Mouse (Mus musculus): Measurements from ENCODE around the gene Prkch. TPM values are rescaled to one million over a fixed set of nuclear protein-coding genes. Genes with fewer than 3 reads are reported as not detected.

Prkch gene
- polyA plus RNA-seq, 1 experiment from 2014 or later, result 11.2 TPM

DNA sequence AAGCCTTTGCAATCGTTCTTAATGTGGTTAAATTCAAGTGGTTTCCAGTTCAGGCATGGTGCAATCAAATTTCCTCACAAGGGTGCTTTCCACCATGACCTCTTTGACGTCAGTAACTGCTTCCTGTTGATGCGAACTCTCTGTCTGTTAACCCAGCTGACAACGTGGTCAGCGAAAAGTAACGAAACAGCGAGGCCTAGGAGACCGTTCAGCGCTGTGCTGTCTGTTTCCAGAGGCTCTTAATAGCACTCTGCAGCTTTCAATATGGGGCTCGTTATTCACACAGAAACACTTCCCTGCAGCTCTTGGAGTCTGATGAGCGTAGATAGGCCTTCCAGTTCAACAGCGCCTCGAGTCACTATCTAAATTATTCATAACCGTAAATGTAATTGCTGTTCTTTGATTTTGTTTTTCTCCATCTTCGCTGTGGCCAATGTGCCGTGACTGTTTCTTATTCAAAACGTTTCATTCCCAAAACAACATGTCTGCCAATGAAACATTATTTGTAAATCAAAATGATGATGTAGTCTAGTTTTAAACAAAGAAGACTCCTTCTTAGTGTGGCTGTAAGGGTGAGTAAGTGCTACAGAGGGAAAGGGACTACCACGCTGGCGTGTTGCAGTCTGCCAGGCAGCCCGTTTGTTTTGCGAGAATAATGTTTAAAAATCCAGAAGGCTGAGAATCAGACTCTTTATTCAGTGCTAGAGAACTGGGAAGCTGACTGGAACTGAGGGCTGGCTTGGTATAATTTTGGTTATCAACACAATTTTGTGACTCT is 131.5 kb downstream of the Prkch start:
- TF ChIP-seq CTCF (IDR thresholded peaks at IDR 0.05; ENCODE audit: low read depth), result no peak
- no peak for DNase-seq (ENCODE audit: low spot score)
- Histone ChIP-seq H3K36me3 (ENCODE audit: insufficient read depth, low read length) (no peaks in the 10 kb centered on the region), H3K9ac (ENCODE audit: low read depth, low read length) (no peak overlapping the region), H3K4me3 (replicated peaks; ENCODE audit: low read depth, low read length) (no peak overlapping the region), H3K27ac (no peak overlapping the region), H3K4me2 (ENCODE audit: low read length) (no peak overlapping the region), H3K4me1 (replicated peaks; ENCODE audit: insufficient read depth, low read length) (no peaks in the 10 kb centered on the region), H3K27me3 (ENCODE audit: insufficient read depth, low read length) (no peaks in the 10 kb centered on the region), H3K9me3 (replicated peaks; ENCODE audit: low read length) (no peaks in the 10 kb centered on the region)
- no peak for ATAC-seq (replicated peaks; ENCODE audit: low FRiP score, low read depth)
- 70% methylated on average over 21 of the region's 21 CpGs for WGBS

GRCm38 (mm10) chr12:73718036-73718435 is 133.4 kb downstream of the Prkch start:
- Histone ChIP-seq H3K4me2 (ENCODE audit: low read length) (no peak overlapping the region), H3K36me3 (ENCODE audit: insufficient read depth, low read length) (no peaks in the 10 kb centered on the region), H3K27me3 (ENCODE audit: insufficient read depth, low read length) (no peaks in the 10 kb centered on the region), H3K4me3 (replicated peaks; ENCODE audit: low read depth, low read length) (no peak overlapping the region), H3K4me1 (replicated peaks; ENCODE audit: insufficient read depth, low read length) (no peaks in the 10 kb centered on the region), H3K9ac (ENCODE audit: low read depth, low read length) (no peak overlapping the region), H3K9me3 (replicated peaks; ENCODE audit: low read length) (no peaks in the 10 kb centered on the region), H3K27ac (no peak overlapping the region)
- 90% methylated on average over 10 of the region's 10 CpGs for WGBS
- ATAC-seq (replicated peaks; ENCODE audit: low FRiP score, low read depth) (no peak), DNase-seq (ENCODE audit: low spot score) (no peak)
- TF ChIP-seq CTCF (IDR thresholded peaks at IDR 0.05; ENCODE audit: low read depth), result no peak

DNA sequence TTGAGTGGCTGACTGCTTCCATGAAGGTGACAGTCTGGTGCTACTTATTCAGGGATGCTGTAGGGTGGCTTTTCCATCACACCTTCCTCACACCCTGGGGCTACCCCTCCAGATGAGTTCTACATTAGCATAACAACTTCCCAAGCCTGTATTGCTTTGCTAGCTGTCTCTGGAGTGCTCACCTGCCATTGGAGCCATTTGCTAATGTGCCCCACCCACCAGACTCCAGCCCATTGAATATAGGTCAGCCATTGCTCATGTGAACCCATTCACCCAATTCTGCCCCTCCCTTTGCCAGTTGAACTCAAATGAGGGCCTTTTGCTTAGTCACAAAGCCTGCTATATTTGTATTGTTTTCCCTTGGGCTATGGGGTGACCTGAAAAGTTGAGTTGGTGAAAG is 135.2 kb downstream of the Prkch start:
- H3K27me3 ChIP-seq (ENCODE audit: insufficient read depth, low read length), result no peaks in the 10 kb centered on the region
- H3K4me1 ChIP-seq (replicated peaks; ENCODE audit: insufficient read depth, low read length), result no peaks in the 10 kb centered on the region
- DNase-seq (ENCODE audit: low spot score) (no peak), ATAC-seq (replicated peaks; ENCODE audit: low FRiP score, low read depth) (no peak)
- H3K9ac ChIP-seq (ENCODE audit: low read depth, low read length), result no peak overlapping the region
- TF ChIP-seq CTCF (IDR thresholded peaks at IDR 0.05; ENCODE audit: low read depth), result no peak
- H3K4me3 ChIP-seq (replicated peaks; ENCODE audit: low read depth, low read length), result no peak overlapping the region
- no peak overlapping the region for H3K27ac ChIP-seq
- no peaks in the 10 kb centered on the region for H3K36me3 ChIP-seq (ENCODE audit: insufficient read depth, low read length)
- no peak overlapping the region for H3K4me2 ChIP-seq (ENCODE audit: low read length)
- H3K9me3 ChIP-seq (replicated peaks; ENCODE audit: low read length), result no peaks in the 10 kb centered on the region

DNA sequence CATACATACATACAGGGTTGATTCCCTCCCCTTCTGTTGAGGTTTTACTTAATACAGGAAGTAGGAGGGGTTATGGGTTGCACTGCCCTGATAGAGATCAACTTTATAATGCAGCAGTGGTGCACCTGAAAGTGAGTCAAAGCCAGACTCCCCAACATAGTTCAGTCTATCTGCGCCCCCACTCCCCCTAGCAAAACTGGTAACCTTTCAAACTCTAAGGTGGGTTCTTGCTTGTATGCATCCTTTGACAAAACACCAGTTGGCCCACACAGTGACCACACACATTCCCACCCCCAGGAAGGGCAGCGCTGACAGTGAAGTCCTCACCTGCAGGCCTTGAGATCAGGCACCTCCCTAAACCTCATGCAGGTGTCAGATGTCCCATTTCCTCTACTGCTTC is 135.9 kb downstream of the Prkch start:
- H3K27me3 ChIP-seq (ENCODE audit: insufficient read depth, low read length), result no peaks in the 10 kb centered on the region
- DNase-seq (ENCODE audit: low spot score), result no peak
- no peak for ATAC-seq (replicated peaks; ENCODE audit: low FRiP score, low read depth)
- H3K4me2 ChIP-seq (ENCODE audit: low read length), result no peak overlapping the region
- no peak for TF ChIP-seq CTCF (IDR thresholded peaks at IDR 0.05; ENCODE audit: low read depth)
- H3K4me3 ChIP-seq (replicated peaks; ENCODE audit: low read depth, low read length), result no peak overlapping the region
- H3K36me3 ChIP-seq (ENCODE audit: insufficient read depth, low read length), result no peaks in the 10 kb centered on the region
- H3K27ac ChIP-seq, result no peak overlapping the region
- no peak overlapping the region for H3K9ac ChIP-seq (ENCODE audit: low read depth, low read length)
- no peaks in the 10 kb centered on the region for H3K9me3 ChIP-seq (replicated peaks; ENCODE audit: low read length)
- H3K4me1 ChIP-seq (replicated peaks; ENCODE audit: insufficient read depth, low read length), result no peaks in the 10 kb centered on the region
- 93% methylated on average over 2 of the region's 2 CpGs for WGBS

- Histone ChIP-seq H3K4me3 (replicated peaks; ENCODE audit: low read depth, low read length) (no peak overlapping the region), H3K9ac (ENCODE audit: low read depth, low read length) (no peak overlapping the region), H3K4me2 (ENCODE audit: low read length) (no peak overlapping the region), H3K4me1 (replicated peaks; ENCODE audit: insufficient read depth, low read length) (no peaks in the 10 kb centered on the region), H3K27me3 (ENCODE audit: insufficient read depth, low read length) (no peaks in the 10 kb centered on the region), H3K36me3 (ENCODE audit: insufficient read depth, low read length) (no peaks in the 10 kb centered on the region), H3K27ac (no peak overlapping the region), H3K9me3 (replicated peaks; ENCODE audit: low read length) (no peaks in the 10 kb centered on the region)
- TF ChIP-seq CTCF (IDR thresholded peaks at IDR 0.05; ENCODE audit: low read depth), result no peak
- DNase-seq (ENCODE audit: low spot score), result no peak
- ATAC-seq (replicated peaks; ENCODE audit: low FRiP score, low read depth), result no peak
- 45% methylated on average over 3 of the region's 3 CpGs for WGBS
Measured at GRCm38 (mm10) chr12:73722060-73722459, 137.5 kb downstream of the Prkch start.

DNA sequence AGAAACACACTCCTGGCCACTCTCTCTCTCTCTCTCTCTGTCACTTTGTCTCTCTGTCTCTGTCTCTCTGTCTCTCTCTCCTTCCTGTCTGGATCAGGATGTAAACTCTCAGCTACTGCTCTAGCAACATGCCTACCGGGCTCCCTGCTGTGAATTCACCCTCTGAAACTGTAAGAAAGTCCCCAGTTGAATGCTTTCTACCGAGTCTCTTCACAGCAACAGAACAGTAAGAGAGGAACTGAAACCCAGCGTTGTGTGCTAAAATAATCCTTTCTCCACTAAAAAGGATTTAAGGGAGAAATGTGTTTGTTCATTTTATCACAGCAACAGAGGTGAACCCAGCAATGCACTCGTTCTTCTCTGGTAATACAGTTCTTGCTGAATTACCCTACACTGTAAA is 138.5 kb downstream of the Prkch start:
- 64% methylated on average over 4 of the region's 4 CpGs for WGBS
- no peak for TF ChIP-seq CTCF (IDR thresholded peaks at IDR 0.05; ENCODE audit: low read depth)
- no peak for DNase-seq (ENCODE audit: low spot score)

GRCm38 (mm10) chr12:73723887-73724286 is 139.3 kb downstream of the Prkch start:
- Histone ChIP-seq H3K4me1 (replicated peaks; ENCODE audit: insufficient read depth, low read length) (no peaks in the 10 kb centered on the region), H3K4me3 (replicated peaks; ENCODE audit: low read depth, low read length) (no peak overlapping the region), H3K27ac (no peak overlapping the region), H3K4me2 (ENCODE audit: low read length) (no peak overlapping the region), H3K9me3 (replicated peaks; ENCODE audit: low read length) (no peaks in the 10 kb centered on the region), H3K36me3 (ENCODE audit: insufficient read depth, low read length) (no peaks in the 10 kb centered on the region), H3K27me3 (ENCODE audit: insufficient read depth, low read length) (no peaks in the 10 kb centered on the region), H3K9ac (ENCODE audit: low read depth, low read length) (no peak overlapping the region)
- 93% methylated on average over 10 of the region's 10 CpGs for WGBS
- TF ChIP-seq CTCF (IDR thresholded peaks at IDR 0.05; ENCODE audit: low read depth), result no peak
- DNase-seq (ENCODE audit: low spot score), result no peak
- no peak for ATAC-seq (replicated peaks; ENCODE audit: low FRiP score, low read depth)

More for the DNA sequence above, 138.5 kb downstream of the Prkch start:
- no peaks in the 10 kb centered on the region for H3K4me1 ChIP-seq (replicated peaks; ENCODE audit: insufficient read depth, low read length)
- H3K9me3 ChIP-seq (replicated peaks; ENCODE audit: low read length), result no peaks in the 10 kb centered on the region
- H3K27ac ChIP-seq, result no peak overlapping the region
- no peaks in the 10 kb centered on the region for H3K27me3 ChIP-seq (ENCODE audit: insufficient read depth, low read length)
- H3K4me2 ChIP-seq (ENCODE audit: low read length), result no peak overlapping the region
- H3K9ac ChIP-seq (ENCODE audit: low read depth, low read length), result no peak overlapping the region
- H3K36me3 ChIP-seq (ENCODE audit: insufficient read depth, low read length), result no peaks in the 10 kb centered on the region
- no peak overlapping the region for H3K4me3 ChIP-seq (replicated peaks; ENCODE audit: low read depth, low read length)
- no peak for ATAC-seq (replicated peaks; ENCODE audit: low FRiP score, low read depth)

Measured in kidney, postnatal 0 days (tissue).